Mouse (Mus musculus): ENCODE data around the gene Acat2.

DNA sequence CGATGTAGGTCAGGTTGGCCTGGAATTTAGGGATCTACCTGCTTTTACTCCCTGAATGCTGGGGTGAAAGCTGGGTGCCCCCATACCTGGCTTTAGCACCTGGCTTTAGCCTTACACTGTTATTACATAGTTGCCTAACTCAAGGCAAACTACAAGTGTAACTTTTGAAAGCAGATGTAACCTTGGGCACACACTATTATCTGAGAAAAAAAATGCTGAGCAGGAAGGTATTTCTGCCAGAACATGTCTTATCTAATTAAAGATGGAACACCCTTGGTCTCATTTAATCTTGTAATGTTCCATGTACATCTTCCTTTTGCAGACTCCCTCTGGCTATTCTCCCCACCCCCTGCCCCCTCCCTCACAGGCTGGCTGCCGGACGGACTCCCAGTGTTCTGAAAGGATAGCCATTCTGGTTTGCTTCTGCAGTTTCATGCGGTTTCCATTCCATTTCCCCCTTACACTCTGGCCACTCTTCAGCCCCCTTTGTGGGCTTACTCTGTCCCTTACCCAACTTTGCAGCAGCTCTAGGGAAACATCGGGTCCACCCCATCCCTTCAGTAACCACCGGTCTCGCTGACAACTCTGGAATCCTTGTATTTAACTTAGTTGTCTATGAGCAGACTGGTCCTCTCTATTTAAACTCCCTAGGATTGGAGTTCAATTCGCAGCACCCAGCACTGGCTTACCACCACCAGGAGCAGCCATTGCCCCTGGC, 18.8 kb downstream of the Acat2 start:
- no peak for TF ChIP-seq CTCF (IDR thresholded peaks at IDR 0.05; ENCODE audit: borderline replicate concordance, insufficient read depth, low read depth, low read length)
- TF ChIP-seq POLR2A (IDR thresholded peaks at IDR 0.05; ENCODE audit: borderline replicate concordance, insufficient read depth, low read length): no peak
